Mouse (Mus musculus): ENCODE results near the gene Ube2a.

DNA sequence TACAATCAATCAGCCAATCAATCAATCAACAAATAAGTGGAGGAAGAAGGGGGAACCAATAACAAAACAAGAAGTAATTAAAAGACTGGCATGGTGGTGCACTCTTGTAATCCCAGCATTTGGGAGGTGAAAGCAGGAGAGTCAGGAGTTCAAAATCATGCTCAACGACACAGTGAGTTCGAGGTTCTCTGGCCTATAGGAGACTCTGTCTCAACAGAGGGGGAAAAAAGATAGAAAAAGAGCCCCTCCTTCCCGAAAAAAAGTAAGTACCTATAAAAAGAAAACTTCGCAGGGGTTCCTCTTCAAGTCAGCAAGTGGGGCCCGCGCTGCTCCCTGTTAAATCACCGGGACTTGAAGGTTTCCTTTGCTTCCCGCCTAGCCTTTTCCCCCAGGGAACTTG is at the start of gene Ube2a, which contains the start of gene C330007P06Rik:
- TF ChIP-seq SRF (IDR thresholded peaks at IDR 0.05; ENCODE audit: control insufficient read depth, insufficient read length, low read depth) (no peak), POLR2A (IDR thresholded peaks at IDR 0.05; ENCODE audit: insufficient read length, low read depth) (no peak), E2F4 (IDR thresholded peaks at IDR 0.05; ENCODE audit: insufficient read depth) (no peak), USF1 (IDR thresholded peaks at IDR 0.05; ENCODE audit: low read depth) (no peak), MAX (IDR thresholded peaks at IDR 0.05; ENCODE audit: low read depth) (no peak), REST (IDR thresholded peaks at IDR 0.05; ENCODE audit: insufficient read depth, insufficient read length) (no peak), TCF3 (IDR thresholded peaks at IDR 0.05; ENCODE audit: insufficient read length, low read depth) (no peak)
